Mouse (Mus musculus): ENCODE measurements at regions not wholly inside any gene's neighbourhood (a gene's known extent, or its start where the extent isn't known, plus 50 kb on each side); places are given as distances from the start of the nearest gene placed in this dataset.

DNA sequence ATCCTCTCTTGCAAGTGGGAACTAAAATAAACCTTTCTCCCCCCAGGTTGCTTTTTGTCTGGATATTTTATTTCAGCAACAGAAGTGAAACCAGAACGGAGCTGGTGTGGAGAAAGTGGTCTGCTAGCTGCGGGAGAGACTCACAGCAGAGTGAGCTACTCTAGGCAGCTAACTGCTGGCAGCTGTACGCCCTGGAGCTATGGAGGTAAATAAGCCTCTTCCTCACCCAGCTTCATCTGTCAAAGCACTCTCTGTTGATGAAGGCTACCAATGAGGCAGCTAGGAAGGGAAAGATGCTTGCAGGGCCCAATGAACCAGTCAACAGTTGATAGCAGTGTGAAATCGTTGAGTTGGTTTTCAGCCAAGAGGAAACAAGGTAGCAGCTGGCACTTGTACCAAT lies 119.3 kb upstream of the Lnx1 start:
- H3K4me1 ChIP-seq (ENCODE audit: control insufficient read depth, insufficient read depth, insufficient read length, low read length), result peaks cover 4% of the 10 kb centered on the region; the same call in 1 of the 2 replicates
- no peaks in the 10 kb centered on the region for H3K27me3 ChIP-seq (ENCODE audit: control insufficient read depth, insufficient read depth, low read length)
- TF ChIP-seq POLR2A (IDR thresholded peaks at IDR 0.05; ENCODE audit: low read depth, low read length), result no peak
- TF ChIP-seq CTCF (IDR thresholded peaks at IDR 0.05; ENCODE audit: extremely low read depth, insufficient read length, insufficient replicate concordance, low read depth, low read length), result no peak
- H3K36me3 ChIP-seq (ENCODE audit: control insufficient read depth, insufficient read depth, low read length), result no peaks in the 10 kb centered on the region
- H3K4me3 ChIP-seq (ENCODE audit: low read depth, low read length), result no peak overlapping the region
- H3K27ac ChIP-seq (ENCODE audit: insufficient read depth, low read depth, low read length), result no peak overlapping the region
- 37% methylated on average over 4 of the region's 4 CpGs for WGBS

DNA sequence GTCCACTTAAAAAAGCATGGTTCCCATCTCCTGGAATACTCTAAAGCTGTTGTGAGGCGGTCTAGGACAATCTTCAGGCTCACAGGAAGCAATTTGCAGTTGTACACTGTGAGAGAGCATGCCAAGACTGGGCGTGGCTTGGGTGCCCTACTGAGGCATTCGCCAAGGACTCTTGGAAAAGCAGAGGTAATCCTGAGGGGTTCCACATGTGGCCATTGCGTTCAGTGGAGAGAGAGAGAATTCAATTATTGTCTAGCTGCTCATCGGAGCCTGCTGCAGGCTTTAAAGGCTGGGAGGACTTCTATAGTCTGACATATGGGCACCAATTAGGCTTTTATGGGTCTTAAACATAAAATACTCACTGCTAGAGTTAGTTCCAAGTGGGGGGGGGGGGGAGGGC lies 113.8 kb upstream of the Lnx1 start:
- Histone ChIP-seq H3K36me3 (ENCODE audit: control insufficient read depth, insufficient read depth, low read length) (no peaks in the 10 kb centered on the region), H3K4me1 (ENCODE audit: control insufficient read depth, insufficient read depth, insufficient read length, low read length) (peaks cover 6% of the 10 kb centered on the region; the same call in 1 of the 2 replicates), H3K27ac (ENCODE audit: insufficient read depth, low read depth, low read length) (no peak overlapping the region), H3K27me3 (ENCODE audit: control insufficient read depth, insufficient read depth, low read length) (no peaks in the 10 kb centered on the region), H3K4me3 (ENCODE audit: low read depth, low read length) (no peak overlapping the region)
- 36% methylated on average over 5 of the region's 5 CpGs for WGBS
- no peak for TF ChIP-seq CTCF (IDR thresholded peaks at IDR 0.05; ENCODE audit: extremely low read depth, insufficient read length, insufficient replicate concordance, low read depth, low read length)
- no peak for TF ChIP-seq POLR2A (IDR thresholded peaks at IDR 0.05; ENCODE audit: low read depth, low read length)

DNA sequence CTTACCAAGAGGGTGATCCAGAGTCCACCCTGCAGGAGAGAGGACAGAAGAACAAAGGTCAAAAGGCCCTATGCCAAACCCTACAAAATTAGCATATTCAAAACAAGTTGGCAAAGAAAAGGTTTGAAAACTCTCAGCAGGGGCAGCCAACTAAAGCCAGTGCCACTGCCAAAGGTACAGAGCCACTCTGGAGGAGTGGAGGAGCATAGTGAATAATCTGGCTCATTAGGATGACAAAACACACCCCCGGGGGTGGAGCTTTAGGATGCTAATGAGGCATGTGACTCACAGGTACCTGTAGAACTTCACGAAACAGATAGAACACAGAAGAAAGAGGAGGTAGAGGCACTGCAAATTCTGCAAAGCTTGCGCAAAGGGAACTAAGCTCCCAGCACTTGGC lies 110.7 kb upstream of the Lnx1 start:
- 43% methylated on average over 3 of the region's 3 CpGs for WGBS
- TF ChIP-seq CTCF (IDR thresholded peaks at IDR 0.05; ENCODE audit: extremely low read depth, insufficient read length, insufficient replicate concordance, low read depth, low read length) (no peak), POLR2A (IDR thresholded peaks at IDR 0.05; ENCODE audit: low read depth, low read length) (no peak)
- Histone ChIP-seq H3K27me3 (ENCODE audit: control insufficient read depth, insufficient read depth, low read length) (no peaks in the 10 kb centered on the region), H3K27ac (ENCODE audit: insufficient read depth, low read depth, low read length) (no peak overlapping the region), H3K4me1 (ENCODE audit: control insufficient read depth, insufficient read depth, insufficient read length, low read length) (peaks cover 6% of the 10 kb centered on the region; the same call in 1 of the 2 replicates), H3K36me3 (ENCODE audit: control insufficient read depth, insufficient read depth, low read length) (no peaks in the 10 kb centered on the region), H3K4me3 (ENCODE audit: low read depth, low read length) (no peak overlapping the region)

DNA sequence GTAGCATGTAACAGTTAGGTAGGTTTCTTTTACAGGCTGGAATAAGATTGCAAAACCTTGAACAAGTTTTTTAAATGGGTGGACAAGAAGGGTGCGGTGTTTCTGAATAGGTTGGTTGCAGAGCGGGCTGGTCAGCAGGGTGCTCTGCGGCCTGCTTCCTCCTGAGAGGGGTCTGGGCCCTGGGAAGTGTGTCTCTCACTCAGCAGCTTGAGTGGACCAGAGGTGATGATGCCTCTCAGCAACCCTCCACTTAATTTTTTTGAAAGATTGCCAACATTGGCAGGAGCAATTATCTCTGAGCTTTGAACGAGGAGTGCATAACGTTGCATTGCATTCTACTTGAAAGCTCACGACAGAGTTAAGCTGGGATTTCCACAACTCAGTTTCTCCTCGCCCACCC lies 108.3 kb upstream of the Lnx1 start:
- TF ChIP-seq POLR2A (IDR thresholded peaks at IDR 0.05; ENCODE audit: low read depth, low read length) (no peak), CTCF (IDR thresholded peaks at IDR 0.05; ENCODE audit: extremely low read depth, insufficient read length, insufficient replicate concordance, low read depth, low read length) (no peak)

DNA sequence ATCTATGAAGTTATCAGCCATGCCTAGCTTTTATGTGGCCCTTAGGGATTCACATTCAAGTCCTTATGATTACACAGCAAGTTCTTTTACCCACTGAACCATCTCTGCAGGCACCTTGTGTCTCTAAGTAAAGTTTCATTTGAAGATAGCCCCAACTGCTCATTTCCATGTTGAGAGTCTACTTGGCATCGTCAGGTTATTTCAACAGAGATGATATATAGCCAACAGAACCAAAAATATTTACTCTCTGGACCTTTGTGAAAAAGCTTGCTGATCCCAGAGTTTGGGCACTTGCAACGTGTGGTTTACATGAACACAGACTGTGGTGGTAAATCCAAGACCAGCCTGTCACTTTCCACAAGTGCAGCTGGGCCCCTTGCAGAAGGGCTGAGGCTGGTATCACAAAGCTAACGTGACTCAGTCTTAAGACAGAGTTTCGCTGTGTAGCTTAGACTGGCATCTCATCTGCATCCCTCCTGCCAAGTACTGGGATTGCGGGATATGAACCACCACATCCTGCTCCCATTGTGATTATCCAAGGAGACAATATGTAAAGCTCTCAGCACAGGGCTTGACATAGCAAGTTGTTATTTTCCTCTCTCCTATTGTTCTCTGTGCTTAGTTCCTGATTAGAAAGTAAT lies 105.0 kb upstream of the Lnx1 start:
- no peaks in the 10 kb centered on the region for H3K36me3 ChIP-seq (ENCODE audit: control insufficient read depth, insufficient read depth, low read length)
- TF ChIP-seq CTCF (IDR thresholded peaks at IDR 0.05; ENCODE audit: extremely low read depth, insufficient read length, insufficient replicate concordance, low read depth, low read length), result no peak
- TF ChIP-seq POLR2A (IDR thresholded peaks at IDR 0.05; ENCODE audit: low read depth, low read length), result no peak
- H3K27me3 ChIP-seq (ENCODE audit: control insufficient read depth, insufficient read depth, low read length), result no peaks in the 10 kb centered on the region
- WGBS, result 66% methylated on average over 5 of the region's 5 CpGs
- no peaks in the 10 kb centered on the region for H3K4me1 ChIP-seq (ENCODE audit: control insufficient read depth, insufficient read depth, insufficient read length, low read length)
- no peak overlapping the region for H3K4me3 ChIP-seq (ENCODE audit: low read depth, low read length)
- no peak overlapping the region for H3K27ac ChIP-seq (ENCODE audit: insufficient read depth, low read depth, low read length)

More for the DNA sequence above, 108.3 kb upstream of the Lnx1 start:
- no peaks in the 10 kb centered on the region for H3K36me3 ChIP-seq (ENCODE audit: control insufficient read depth, insufficient read depth, low read length)
- no peaks in the 10 kb centered on the region for H3K27me3 ChIP-seq (ENCODE audit: control insufficient read depth, insufficient read depth, low read length)
- peaks cover 6% of the 10 kb centered on the region; the same call in 1 of the 2 replicates for H3K4me1 ChIP-seq (ENCODE audit: control insufficient read depth, insufficient read depth, insufficient read length, low read length)
- WGBS, result 64% methylated on average over 7 of the region's 7 CpGs
- no peak overlapping the region for H3K27ac ChIP-seq (ENCODE audit: insufficient read depth, low read depth, low read length)
- no peak overlapping the region for H3K4me3 ChIP-seq (ENCODE audit: low read depth, low read length)

DNA sequence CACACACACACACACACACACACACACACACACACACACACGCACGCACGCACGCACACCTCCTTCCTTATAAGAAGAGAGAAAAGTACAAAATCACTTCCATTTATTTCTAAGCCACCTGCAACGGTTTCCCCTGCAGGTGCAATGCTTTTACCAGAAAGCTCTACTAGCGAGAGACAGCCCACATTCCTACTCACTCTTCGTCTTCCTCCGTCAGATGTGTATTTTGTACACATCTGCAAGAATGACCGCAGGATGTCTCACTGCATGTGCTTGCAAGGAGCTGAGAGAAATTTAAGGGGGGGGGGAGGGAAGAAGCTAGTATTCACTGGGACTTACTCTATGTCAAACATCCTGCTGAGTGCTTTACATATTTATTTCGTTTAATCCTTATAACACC lies 99.2 kb upstream of the Lnx1 start:
- no peak for TF ChIP-seq CTCF (IDR thresholded peaks at IDR 0.05; ENCODE audit: extremely low read depth, insufficient read length, insufficient replicate concordance, low read depth, low read length)
- no peak for TF ChIP-seq POLR2A (IDR thresholded peaks at IDR 0.05; ENCODE audit: low read depth, low read length)
- Histone ChIP-seq H3K27me3 (ENCODE audit: control insufficient read depth, insufficient read depth, low read length) (no peaks in the 10 kb centered on the region), H3K36me3 (ENCODE audit: control insufficient read depth, insufficient read depth, low read length) (no peaks in the 10 kb centered on the region), H3K4me3 (ENCODE audit: low read depth, low read length) (no peak overlapping the region), H3K27ac (ENCODE audit: insufficient read depth, low read depth, low read length) (no peak overlapping the region), H3K4me1 (ENCODE audit: control insufficient read depth, insufficient read depth, insufficient read length, low read length) (no peaks in the 10 kb centered on the region)
- WGBS, result 77% methylated on average over 10 of the region's 10 CpGs

DNA sequence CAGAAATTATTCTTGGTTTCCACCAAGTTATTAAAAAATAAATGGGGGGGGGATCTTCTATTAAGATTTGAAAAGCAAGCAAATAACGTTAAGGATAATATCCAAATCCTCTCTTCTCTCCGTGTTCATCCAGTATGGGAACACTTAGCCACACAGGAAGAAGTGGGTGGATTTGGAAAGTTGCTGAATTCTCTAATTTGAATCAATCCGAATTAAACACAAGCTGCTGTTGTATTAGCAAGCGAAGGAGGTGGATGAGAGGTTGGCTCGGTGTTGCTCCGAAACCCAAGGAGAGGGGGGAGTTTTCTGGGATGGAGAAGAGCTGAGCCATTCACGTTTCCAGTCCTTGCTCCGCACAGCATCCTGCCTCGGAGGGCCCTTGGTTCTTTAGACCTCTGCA lies 97.6 kb upstream of the Lnx1 start:
- H3K36me3 ChIP-seq (ENCODE audit: control insufficient read depth, insufficient read depth, low read length), result no peaks in the 10 kb centered on the region
- H3K4me1 ChIP-seq (ENCODE audit: control insufficient read depth, insufficient read depth, insufficient read length, low read length), result no peaks in the 10 kb centered on the region
- 77% methylated on average over 9 of the region's 9 CpGs for WGBS
- TF ChIP-seq POLR2A (IDR thresholded peaks at IDR 0.05; ENCODE audit: low read depth, low read length), result no peak
- TF ChIP-seq CTCF (IDR thresholded peaks at IDR 0.05; ENCODE audit: extremely low read depth, insufficient read length, insufficient replicate concordance, low read depth, low read length), result no peak
- H3K4me3 ChIP-seq (ENCODE audit: low read depth, low read length), result no peak overlapping the region
- H3K27ac ChIP-seq (ENCODE audit: insufficient read depth, low read depth, low read length), result no peak overlapping the region
- no peaks in the 10 kb centered on the region for H3K27me3 ChIP-seq (ENCODE audit: control insufficient read depth, insufficient read depth, low read length)

All from small intestine, adult 2 months (tissue).